Mouse (Mus musculus) cerebellum, adult 11 months (tissue): ENCODE measurements around the gene Sergef.

ENCODE experiments used
- DNase-seq: peaks from one replicate; pipeline ENCODE4 v3.0.0; 2022

Gene Sergef

DNA sequence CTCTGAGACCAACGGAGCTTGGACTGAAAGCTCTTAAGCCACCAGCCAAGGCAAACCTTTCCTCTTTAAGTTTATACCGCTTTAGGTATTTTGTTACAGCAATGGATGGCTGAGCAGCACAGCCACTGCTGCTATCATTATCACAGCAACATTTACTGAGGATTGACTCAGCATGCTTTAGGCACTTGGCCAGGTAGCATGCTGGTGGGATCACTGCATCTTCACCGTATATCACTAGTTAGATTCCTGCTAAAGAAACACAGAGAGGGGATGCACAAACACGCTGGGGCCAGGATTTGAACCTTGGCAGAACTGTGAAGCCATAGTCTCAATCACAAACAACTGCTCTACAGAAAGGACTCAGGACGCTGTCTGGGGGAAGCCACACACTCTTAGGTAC, 152.8 kb downstream of the Sergef start:
- DNase-seq: no peak

DNA sequence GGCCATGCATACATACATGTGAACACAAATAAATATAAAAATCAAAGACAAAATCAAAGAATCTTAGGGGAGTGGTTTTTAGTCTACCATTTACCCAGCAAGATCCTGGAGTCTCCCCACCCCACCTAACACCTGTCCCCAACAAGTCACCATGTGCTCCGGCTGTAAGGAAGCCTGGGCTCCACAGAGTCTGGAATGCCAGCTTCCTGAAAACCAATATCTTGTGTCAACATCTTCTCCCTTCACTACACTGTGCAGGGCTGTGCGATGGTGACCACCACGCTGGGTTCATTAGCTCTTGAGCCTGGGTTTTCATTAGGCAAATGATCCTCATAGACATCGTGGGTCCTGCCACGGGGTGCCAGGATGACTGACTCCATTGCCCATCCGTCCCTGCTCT, 155.4 kb downstream of the Sergef start:
- no peak for DNase-seq

GRCm38 (mm10) chr7:46483050-46483449, 156.6 kb downstream of the Sergef start:
- no peak for DNase-seq

DNA sequence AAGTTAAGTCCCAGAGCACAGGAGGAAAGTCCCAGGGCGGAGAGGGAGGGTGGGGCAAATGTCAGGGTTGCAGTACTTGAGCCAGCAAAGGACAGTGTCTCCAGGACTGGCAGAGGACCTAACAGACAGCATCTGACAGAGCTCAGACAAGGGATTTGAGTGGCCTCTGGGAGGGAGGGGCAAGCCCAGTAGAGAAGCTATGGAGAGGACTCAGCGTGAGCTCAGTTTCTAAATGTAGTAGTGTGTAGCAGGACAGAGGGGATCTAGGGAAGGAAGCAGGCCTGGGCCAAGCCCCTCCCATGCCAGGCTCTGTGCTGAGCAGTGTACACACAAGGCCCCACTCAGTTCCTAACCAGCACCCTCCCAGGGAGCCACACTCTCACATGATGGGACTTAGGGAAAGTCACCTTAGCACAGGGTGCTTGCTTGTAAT, 157.5 kb downstream of the Sergef start:
- no peak for DNase-seq

DNA sequence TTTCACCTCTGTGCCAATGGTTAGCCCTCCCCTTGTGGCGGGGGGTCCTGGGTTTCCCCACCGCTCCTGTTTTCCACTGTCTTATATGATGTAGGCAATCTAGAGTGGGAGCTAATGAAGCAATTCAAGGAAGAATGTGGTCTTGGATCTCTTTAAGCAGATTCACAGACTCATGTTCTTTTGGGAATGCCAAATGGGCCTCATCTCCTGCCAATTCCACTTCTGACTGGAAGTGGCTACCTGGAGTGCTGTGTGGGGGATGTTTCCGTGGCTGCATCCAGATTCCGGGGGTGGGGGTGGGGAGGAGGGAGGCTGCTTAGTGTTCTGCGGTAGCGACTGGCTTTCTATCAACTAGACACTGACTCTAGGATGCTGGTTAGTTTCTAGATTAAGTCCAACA, 159.8 kb downstream of the Sergef start:
- peak; percentile 49 for DNase-seq

- DNase-seq: no peak
These were observed 162.2 kb downstream of the Sergef start for GRCm38 (mm10) chr7:46477456-46477855.

- DNase-seq: no peak
These were observed 164.1 kb downstream of the Sergef start for GRCm38 (mm10) chr7:46475464-46475863.

DNA sequence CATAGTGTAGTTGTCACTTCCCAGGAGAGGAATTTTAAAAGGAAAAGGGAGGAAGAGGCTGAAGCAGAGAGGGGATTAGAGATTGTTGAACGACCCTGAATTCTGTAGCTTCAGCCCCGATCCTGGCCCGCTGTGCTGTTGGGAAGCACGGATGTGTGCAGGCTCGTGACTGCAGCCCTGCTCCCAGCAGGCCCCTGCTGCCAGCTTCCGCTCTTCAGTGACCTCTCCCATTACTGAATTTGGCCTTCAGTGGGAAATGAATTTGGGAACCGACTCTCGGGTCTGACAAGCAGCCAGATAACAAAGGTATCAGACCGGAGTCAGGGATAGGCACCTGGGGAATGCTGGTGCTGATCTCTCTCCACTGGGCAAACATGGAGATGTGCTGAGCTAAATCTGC, 166.5 kb downstream of the Sergef start:
- no peak for DNase-seq

DNA sequence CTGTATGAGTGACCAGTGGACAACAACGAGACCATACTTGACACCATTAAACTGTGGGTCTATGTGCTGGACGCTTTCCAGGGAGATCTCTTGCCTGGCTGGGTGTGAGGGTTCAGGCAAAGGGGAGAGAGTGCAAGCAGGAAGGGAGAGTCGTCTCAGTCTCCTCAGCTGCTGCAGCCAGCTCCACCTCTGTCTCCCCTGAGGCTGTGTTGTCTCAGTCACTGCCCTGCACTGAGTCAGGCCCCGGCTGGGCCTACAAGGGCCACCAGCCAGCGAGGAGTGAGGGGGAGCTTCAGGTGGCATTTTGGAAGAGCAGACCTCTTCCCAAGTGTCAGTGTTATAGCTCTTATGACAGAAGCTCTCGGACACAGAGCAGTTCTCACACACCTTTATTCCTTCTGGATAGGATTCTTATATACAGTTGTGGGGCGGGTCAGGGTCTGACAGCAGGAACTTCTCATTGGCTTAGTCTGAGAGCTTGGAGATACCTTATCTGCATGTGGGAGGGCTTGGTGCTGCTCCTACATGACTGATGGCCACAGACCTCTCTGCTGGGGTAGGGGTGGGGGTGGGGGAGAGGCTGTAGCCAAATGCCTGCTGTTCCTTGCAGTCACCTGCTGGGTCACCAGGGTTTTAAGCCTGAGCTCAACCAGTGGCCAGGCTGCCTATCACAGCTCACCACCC, 168.4 kb downstream of the Sergef start:
- no peak for DNase-seq

DNA sequence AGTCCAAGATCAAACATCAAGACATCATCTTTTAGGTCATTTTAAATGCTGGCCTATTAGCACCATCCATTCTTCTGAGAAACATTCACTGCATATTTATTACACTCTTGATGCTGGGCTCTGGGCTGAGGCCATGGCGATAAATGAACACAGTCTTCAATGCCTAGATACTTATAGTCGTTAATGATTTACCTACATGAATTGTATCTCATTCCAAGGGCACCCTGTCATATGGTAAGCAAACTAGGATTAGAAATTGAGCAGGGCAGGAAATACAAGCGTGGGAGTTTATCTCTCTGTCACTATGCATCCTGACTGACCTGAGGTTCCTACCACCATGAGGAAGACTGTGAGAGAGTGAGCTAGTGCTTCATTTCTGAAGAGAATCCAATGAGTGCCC, 170.1 kb downstream of the Sergef start:
- no peak for DNase-seq

GRCm38 (mm10) chr7:46466422-46466981, 173.1 kb downstream of the Sergef start:
- no peak for DNase-seq

DNA sequence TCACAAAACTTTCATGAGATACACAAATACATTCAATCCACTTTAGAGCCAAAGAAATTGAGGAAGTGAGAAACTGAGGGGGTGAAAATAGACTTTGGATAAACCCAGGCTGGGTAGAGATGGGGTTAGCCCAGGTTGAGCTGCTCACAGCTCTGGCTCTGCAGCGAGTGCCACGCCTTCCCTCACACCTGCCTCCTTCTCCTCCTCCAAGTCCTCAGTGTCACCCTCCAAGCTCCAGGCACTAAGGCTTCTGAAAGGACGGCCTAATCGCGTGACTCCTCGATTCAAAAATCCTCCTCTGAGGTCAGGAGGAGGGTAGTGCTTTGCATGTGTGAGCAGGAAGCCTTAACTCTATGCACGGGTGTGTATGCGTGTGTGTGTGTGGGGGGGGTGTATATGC, 176.5 kb downstream of the Sergef start:
- no peak for DNase-seq

DNA sequence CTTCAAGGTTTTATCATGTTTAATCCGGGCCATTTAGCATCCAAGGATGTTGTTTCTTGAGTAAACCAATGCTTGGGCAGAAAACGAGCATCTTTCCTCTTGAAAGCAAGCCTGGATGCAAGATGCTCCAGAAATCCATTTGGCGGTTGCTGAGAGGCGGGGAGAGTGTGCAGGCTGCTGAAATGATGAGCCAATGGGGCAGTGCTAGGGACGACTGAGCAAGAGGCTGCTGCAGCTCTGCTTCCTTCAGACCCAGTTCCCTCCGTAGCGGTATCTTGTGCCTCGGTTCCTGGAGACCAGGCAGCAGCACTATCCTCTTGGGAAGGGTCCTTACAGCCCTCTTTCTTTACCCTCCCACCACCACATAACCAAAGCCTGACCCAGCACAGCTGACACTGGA, 177.3 kb downstream of the Sergef start:
- DNase-seq: no peak

DNA sequence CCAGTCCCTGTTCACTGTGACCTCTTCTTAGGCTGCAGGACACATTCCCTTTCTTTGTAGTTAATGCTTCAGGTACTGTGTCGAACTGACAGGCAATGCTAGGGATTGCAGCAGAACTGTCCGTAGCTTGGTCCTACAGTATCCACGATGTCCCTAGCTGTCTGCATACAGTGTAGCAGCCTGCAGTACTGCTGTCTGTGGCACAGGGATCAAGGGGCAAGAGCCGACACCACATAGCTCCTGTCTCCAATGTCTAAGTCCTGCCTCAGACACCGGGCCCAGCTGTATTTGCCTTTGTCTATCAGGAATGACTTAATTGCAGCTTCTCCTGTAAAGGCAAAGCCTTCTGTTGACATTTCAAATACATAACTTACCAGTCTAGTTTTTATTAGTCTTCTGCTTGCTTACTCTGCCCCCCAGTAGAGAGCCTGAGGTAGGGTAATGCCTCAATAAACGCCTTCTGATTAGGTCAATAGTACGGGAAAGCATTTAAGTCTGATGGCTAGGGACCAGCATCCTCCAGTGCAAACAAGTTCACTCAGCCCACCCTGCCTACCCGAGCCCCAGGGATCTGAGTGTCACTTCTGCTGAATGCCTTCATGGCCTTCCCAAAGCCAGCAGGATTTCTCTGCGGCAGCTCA, 179.9 kb downstream of the Sergef start:
- DNase-seq: no peak

DNA sequence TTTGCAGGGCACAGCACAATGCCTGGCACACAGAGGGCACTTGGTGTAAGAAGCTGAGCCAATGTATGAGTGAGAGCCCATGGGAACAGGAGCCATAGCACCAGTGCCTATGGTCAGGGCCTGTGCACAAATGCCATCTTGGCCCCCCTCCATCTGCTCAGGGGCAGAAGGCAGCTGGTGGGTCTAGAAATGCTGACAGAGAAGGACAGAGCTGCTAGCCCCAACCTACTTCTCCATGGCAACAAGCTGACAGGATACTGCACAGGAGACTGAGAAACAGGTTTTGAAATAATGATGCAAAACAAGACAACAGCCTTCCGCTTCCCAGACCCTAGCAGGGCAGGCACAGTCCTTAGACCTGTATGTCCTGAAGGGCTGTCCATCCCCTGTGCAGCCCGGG, 180.4 kb downstream of the Sergef start:
- DNase-seq: peak; percentile 71

- DNase-seq: no peak
These were observed 181.7 kb downstream of the Sergef start for GRCm38 (mm10) chr7:46457889-46458288.

DNA sequence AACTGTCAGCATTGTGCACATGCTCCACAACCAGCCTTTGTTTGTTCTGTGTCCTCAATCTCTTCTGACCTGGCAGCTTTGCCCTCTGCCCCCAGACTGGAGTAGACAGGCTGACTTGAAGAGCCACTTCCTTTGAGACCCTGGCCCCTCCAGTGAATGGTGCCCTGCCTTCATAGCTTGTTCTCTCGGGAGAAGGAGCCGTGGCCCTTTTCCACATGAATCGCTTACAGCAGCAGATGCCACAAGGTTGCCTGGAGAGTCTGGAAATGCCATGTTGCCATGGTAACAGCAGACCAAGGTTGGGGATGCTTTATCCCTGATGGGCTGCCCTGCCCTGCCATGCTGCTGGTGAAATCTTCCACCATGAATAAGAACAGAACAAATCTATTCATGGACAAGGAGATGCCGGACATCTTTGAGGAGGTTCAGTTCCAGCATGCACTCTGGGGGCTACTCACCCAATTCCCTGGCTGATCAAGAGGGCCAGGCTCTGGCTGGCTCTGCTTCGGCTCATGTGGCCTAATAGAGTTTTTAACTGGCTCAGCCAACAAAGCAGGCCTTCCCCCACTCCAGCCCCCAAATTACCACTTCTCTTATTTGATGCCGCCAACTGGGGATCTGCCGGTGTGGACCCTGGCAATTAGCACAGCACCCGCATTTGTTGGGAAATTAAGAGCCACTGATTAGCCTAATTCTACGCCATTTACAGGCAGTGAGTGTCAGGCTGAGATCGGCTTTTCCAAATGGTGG, 185.5 kb downstream of the Sergef start:
- DNase-seq: peak; percentile 74

DNA sequence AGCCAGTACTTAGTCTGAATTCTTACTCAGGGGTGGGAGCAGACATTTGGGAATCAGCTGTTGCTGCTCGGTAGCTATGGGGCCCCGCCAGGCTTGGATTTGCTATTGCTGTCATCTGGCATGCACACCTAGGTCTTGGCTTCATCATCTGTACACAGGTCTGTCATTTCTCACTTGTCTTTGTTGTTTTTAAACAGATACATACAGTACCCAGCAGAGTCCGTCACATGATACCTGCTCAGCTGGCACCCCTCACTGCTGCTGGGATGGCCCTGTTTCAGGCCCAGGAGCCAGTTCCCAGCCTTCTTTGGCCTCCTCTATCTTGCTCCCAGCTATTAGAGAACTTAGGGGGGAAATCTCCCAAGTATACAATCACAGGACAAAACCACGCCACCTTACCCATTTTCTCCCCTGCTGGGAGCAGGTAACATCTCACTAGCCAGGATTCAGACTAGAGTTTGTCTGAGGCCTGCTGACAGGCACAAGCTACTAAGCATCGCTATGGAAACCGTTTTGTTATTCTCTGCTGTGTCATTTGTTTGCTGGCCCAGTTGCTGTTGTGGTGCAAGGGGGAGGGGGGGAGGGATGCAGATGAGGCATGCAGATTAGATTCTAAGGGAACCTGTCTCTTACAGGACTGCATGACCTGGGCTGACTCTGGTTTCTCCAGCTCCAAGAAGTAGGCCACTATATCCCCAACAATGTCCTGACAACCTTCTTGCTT, 190.5 kb downstream of the Sergef start:
- no peak for DNase-seq

DNA sequence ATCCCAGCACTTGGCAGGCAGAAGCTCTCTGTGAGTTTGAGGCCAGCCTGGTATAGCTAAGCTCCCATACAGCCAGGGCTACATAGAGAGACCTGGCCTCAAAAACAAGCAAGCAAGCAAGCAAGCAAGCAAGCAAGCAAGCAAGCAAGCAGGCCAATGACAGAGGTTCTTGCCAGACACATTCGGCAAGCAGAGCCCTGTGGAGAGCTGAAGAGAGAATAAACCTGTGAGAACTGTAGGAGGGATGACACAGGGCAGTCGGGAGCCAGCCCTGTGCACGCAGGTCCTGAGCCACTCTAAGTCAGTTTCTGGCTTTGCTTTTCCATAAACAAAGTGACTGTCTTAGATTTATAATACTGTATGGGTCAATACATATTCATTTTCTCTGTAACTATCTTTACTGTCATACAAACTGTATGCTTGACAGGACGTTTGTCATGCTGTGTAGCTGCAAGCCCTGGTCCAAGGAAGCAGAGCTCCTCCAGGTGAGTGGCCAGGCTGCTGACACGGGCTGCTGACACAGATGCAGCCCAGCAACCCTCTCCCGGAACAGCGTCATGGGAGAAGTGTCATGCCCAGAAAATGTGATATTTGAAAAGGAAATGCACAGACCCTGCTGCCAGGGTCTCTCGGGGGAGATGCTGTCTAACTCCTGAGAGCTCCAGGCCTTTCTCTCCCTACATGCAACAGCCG, 192.0 kb downstream of the Sergef start:
- peak; percentile 56 for DNase-seq

DNA sequence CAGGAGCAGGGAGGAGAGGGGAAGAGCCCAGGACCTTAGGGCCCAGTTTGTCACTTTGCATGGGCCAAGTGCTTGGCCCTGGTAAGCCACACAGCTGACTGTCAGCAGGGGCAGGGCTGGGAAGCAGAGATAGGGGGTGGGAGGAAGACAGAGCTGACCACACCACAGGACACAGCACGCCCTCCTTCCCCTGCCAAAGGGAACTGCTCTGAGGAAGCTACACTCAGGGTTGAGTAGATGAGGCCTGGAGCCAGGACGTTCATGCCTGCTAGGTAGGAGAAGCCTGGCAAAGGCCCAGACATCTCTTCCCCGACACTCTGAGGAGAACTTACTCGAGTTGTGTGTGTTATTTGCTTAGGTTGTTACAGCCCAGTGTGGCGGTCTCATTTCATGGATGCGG, 193.7 kb downstream of the Sergef start:
- peak; percentile 67 for DNase-seq

DNA sequence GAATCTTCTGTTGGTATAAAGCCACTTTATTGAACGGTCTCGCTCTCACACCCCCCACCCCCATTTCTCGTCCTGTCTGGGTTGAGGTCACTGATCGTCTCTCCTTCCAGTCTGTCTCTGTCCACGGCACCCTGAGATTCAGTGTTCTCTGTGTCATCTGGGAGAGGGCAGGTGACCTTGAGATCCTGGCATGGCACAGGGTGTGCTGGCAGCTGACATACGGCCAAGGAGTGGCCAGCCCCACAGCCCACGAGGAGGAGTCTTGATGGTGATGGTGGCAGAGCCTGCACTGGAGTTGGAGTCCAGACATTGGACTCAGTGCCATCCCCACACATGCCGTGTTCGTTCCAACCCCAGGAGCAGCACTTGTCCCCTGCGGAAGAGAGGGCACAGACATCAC, 196.4 kb downstream of the Sergef start:
- no peak for DNase-seq

GRCm38 (mm10) chr7:46438537-46439141, 201.0 kb downstream of the Sergef start:
- no peak for DNase-seq
